Mouse (Mus musculus) MEL (cell line): ENCODE data around the gene Tbxa2r. TPM values are rescaled to one million over a fixed set of nuclear protein-coding genes. Genes with fewer than 3 reads are reported as not detected.

Source experiments
- DNase-seq: peaks from one replicate; pipeline ENCODE4 v3.0.0; 2011; ENCODE audit warnings: low read depth, low spot score
- H3K27ac ChIP-seq: 2 replicates; pipeline ENCODE4 v1.5.1; 2012; ENCODE audit warnings: low read depth, mild to moderate bottlenecking, control low read depth, low read length, moderate library complexity; ENCODE audit not compliant: control insufficient read depth
- H3K27me3 ChIP-seq, 2 experiments: fragments of 150-350 bp in 1 of 2; sonication (generic) in 1 of 2; 2 replicates each; pipeline ENCODE4 v1.6.1; 2012; ENCODE audit warnings: low read length in 2 of 2, mild to moderate bottlenecking in 2 of 2, improper control_type of control experiment in 1 of 2, moderate library complexity in 1 of 2; ENCODE audit not compliant: insufficient read depth in 2 of 2, control insufficient read depth in 1 of 2
- H3K36me3 ChIP-seq, 2 experiments: 2 replicates each; pipeline ENCODE4 v1.6.1; 2012 to 2014; ENCODE audit warnings: low read length in 2 of 2, improper control_type of control experiment in 1 of 2, inconsistent platforms in 1 of 2, mild to moderate bottlenecking in 1 of 2; ENCODE audit not compliant: insufficient read depth in 2 of 2, control insufficient read depth in 1 of 2
- H3K4me1 ChIP-seq, 2 experiments: fragments of 150-350 bp in 1 of 2; sonication (generic) in 1 of 2; 2 replicates each; pipeline ENCODE4 v1.6.1; 2012; ENCODE audit warnings: low read length in 2 of 2, improper control_type of control experiment in 1 of 2, mild to moderate bottlenecking in 1 of 2; ENCODE audit not compliant: insufficient read depth in 2 of 2, control insufficient read depth in 1 of 2
- H3K4me3 ChIP-seq, 2 experiments: fragments of 150-350 bp in 1 of 2; sonication (generic) in 1 of 2; 2 replicates each; pipeline ENCODE4 v1.5.1; 2012; ENCODE audit warnings: low read depth in 2 of 2, low read length in 2 of 2, mild to moderate bottlenecking in 2 of 2, moderate library complexity in 2 of 2, control low read depth in 1 of 2, improper control_type of control experiment in 1 of 2; ENCODE audit not compliant: control insufficient read depth in 1 of 2, insufficient read depth in 1 of 2
- H3K79me2 ChIP-seq: 2 replicates; pipeline ENCODE4 v1.6.1; 2012; ENCODE audit warnings: mild to moderate bottlenecking, low read length, moderate library complexity; ENCODE audit not compliant: control insufficient read depth, poor library complexity, insufficient read depth
- H3K9ac ChIP-seq: 2 replicates; pipeline ENCODE4 v1.6.1; 2012; ENCODE audit warnings: low read depth, mild to moderate bottlenecking, control low read depth, low read length, moderate library complexity; ENCODE audit not compliant: control insufficient read depth, poor library complexity, severe bottlenecking
- H3K9me3 ChIP-seq: fragments of 150-350 bp; sonication (generic); replicated peaks from 2 replicates; pipeline ENCODE4 v1.6.1; 2012; ENCODE audit warnings: mild to moderate bottlenecking, low read length, improper control_type of control experiment, moderate library complexity; ENCODE audit not compliant: insufficient read depth
- CHD1 ChIP-seq: IDR thresholded peaks from 2 replicates; pipeline ENCODE4 v1.6.1; 2012; ENCODE audit warnings: low read depth, mild to moderate bottlenecking, inconsistent platforms, low read length, improper control_type of control experiment
- E2F4 ChIP-seq: IDR thresholded peaks from 2 replicates; pipeline ENCODE4 v1.6.1; 2011; ENCODE audit warnings: low read depth, low read length, improper control_type of control experiment, borderline replicate concordance
- ELF1 ChIP-seq: IDR thresholded peaks from 2 replicates; pipeline ENCODE4 v1.6.1; 2014; ENCODE audit warnings: low read depth, mild to moderate bottlenecking, inconsistent platforms, low read length, improper control_type of control experiment, moderate library complexity
- ETS1 ChIP-seq: IDR thresholded peaks from 2 replicates; pipeline ENCODE4 v1.6.1; 2012; ENCODE audit warnings: low read depth, mild to moderate bottlenecking, inconsistent platforms, low read length, improper control_type of control experiment, moderate library complexity
- GABPA ChIP-seq: IDR thresholded peaks from 2 replicates; pipeline ENCODE4 v1.6.1; 2012; ENCODE audit warnings: low read depth, mild to moderate bottlenecking, inconsistent platforms, low read length, improper control_type of control experiment, moderate library complexity
- MAFK ChIP-seq: IDR thresholded peaks from 2 replicates; pipeline ENCODE4 v1.6.1; 2011; ENCODE audit warnings: low read depth, mild to moderate bottlenecking, low read length, improper control_type of control experiment, borderline replicate concordance
- MEF2A ChIP-seq: IDR thresholded peaks from 2 replicates; pipeline ENCODE4 v1.6.1; 2014; ENCODE audit warnings: low read depth, mild to moderate bottlenecking, inconsistent platforms, low read length, improper control_type of control experiment; ENCODE audit not compliant: poor library complexity, insufficient replicate concordance, severe bottlenecking; ENCODE audit errors: extremely low read depth
- MXI1 ChIP-seq: IDR thresholded peaks from 2 replicates; pipeline ENCODE4 v1.6.1; 2011; ENCODE audit warnings: mild to moderate bottlenecking, low read depth, low read length, improper control_type of control experiment
- MYB ChIP-seq: IDR thresholded peaks from 2 replicates; pipeline ENCODE4 v1.6.1; 2011; ENCODE audit warnings: mild to moderate bottlenecking, low read depth, low read length, improper control_type of control experiment
- MYC ChIP-seq: IDR thresholded peaks from 2 replicates; pipeline ENCODE4 v1.6.1; 2011; ENCODE audit warnings: low read depth, mild to moderate bottlenecking, low read length, improper control_type of control experiment, moderate library complexity
- NELFE ChIP-seq: IDR thresholded peaks from 2 replicates; pipeline ENCODE4 v1.6.1; 2011; ENCODE audit warnings: low read depth, low read length, improper control_type of control experiment
- POLR2AphosphoS2 ChIP-seq: IDR thresholded peaks from 2 replicates; pipeline ENCODE4 v1.6.1; 2011; ENCODE audit warnings: low read length, improper control_type of control experiment
- SIN3A ChIP-seq: IDR thresholded peaks from 2 replicates; pipeline ENCODE4 v1.6.1; 2012; ENCODE audit warnings: low read length, improper control_type of control experiment, inconsistent platforms
- SMC3 ChIP-seq: IDR thresholded peaks from 2 replicates; pipeline ENCODE4 v1.6.1; 2011; ENCODE audit warnings: low read depth, low read length, improper control_type of control experiment
- TAL1 ChIP-seq: IDR thresholded peaks from 2 replicates; pipeline ENCODE4 v1.6.1; 2012; ENCODE audit warnings: mild to moderate bottlenecking, inconsistent platforms, low read length, moderate library complexity, mixed read lengths
- UBTF ChIP-seq: IDR thresholded peaks from 2 replicates; pipeline ENCODE4 v1.6.1; 2012; ENCODE audit warnings: low read depth, mild to moderate bottlenecking, inconsistent platforms, low read length, improper control_type of control experiment, moderate library complexity, borderline replicate concordance; ENCODE audit not compliant: insufficient read depth
- USF2 ChIP-seq, 2 experiments: IDR thresholded peaks; 2 replicates each; pipeline ENCODE4 v1.6.1; 2011 to 2012; ENCODE audit warnings: improper control_type of control experiment in 2 of 2, low read length in 2 of 2, borderline replicate concordance in 1 of 2, inconsistent platforms in 1 of 2, low read depth in 1 of 2, mild to moderate bottlenecking in 1 of 2; ENCODE audit not compliant: insufficient read depth in 1 of 2
- polyA plus RNA-seq, 2 experiments: library from polyadenylated mRNA; stranded (reverse) in 1 of 2; unstranded in 1 of 2; fragments of >175 nt in 1 of 2; fragments of >200 nt in 1 of 2; gene quantifications; 2 replicates each; pipeline versions ENCODE4 v1.2.1 to v1.2.4; 2012; ENCODE audit warnings: low replicate concordance in 2 of 2, low read depth in 1 of 2; ENCODE audit not compliant: insufficient read length in 2 of 2, insufficient read depth in 1 of 2, missing spikeins in 1 of 2
- total RNA-seq: library from RNA; depleted of rRNA; stranded (reverse); fragments of 300-350 nt; gene quantifications from 2 replicates; pipeline ENCODE4 v1.2.3, GENCODE M21; 2012

The Tbxa2r gene
- total and polyA plus RNA-seq, 3 experiments = 0.31 TPM; not detected in 2

- Histone ChIP-seq H3K79me2 (no peaks in the 10 kb centered on the region), H3K9ac (no peak overlapping the region), H3K9me3 (no peaks in the 10 kb centered on the region), H3K4me1 (no peaks in the 10 kb centered on the region), H3K4me3 (no peak overlapping the region), H3K36me3 (no peaks in the 10 kb centered on the region), H3K27me3 (no peaks in the 10 kb centered on the region), H3K27ac (no peak overlapping the region)
- DNase-seq = no peak
- TF ChIP-seq NELFE (no peak), UBTF (no peak), E2F4 (no peak), SIN3A (no peak)
These were observed 1.5 kb downstream of the Tbxa2r start for GRCm38 (mm10) chr10:81330007-81330406.

DNA sequence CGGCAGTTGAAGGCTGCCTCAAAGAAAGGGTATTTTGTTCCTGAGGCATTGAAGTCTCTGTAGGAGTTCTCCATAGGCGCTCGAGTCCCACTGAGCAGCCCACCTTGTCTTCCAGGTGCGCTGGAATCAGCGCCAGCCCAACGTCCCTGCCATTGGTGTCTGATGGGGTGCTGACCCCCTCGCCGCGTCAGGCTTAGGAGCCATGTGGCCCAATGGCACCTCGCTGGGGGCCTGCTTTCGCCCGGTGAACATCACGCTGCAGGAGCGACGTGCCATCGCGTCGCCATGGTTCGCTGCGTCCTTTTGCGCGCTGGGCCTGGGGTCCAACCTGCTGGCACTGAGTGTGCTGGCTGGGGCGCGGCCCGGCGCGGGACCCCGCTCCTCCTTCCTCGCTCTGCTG lies 3.7 kb downstream of the Tbxa2r start:
- Histone ChIP-seq H3K4me1 (no peaks in the 10 kb centered on the region), H3K27me3 (no peaks in the 10 kb centered on the region)

GRCm38 (mm10) chr10:81334324-81334723 lies 5.8 kb downstream of the Tbxa2r start:
- Histone ChIP-seq H3K9me3 (no peaks in the 10 kb centered on the region), H3K27ac (no peak overlapping the region), H3K27me3 (no peaks in the 10 kb centered on the region; a peak in 1 of 4 replicates), H3K79me2 (no peaks in the 10 kb centered on the region), H3K36me3 (no peaks in the 10 kb centered on the region), H3K4me3 (no peak overlapping the region), H3K9ac (no peak overlapping the region), H3K4me1 (no peaks in the 10 kb centered on the region)
- no peak for DNase-seq
- TF ChIP-seq MAFK = no peak
- TF ChIP-seq MEF2A = no peak
- no peak for TF ChIP-seq ELF1
- TF ChIP-seq POLR2AphosphoS2 = no peak
- no peak for TF ChIP-seq MYB
- TF ChIP-seq GABPA = no peak
- TF ChIP-seq SIN3A = no peak
- no peak for TF ChIP-seq MYC
- no peak for TF ChIP-seq MXI1
- TF ChIP-seq ETS1 = no peak
- no peak for TF ChIP-seq SMC3
- no peak for TF ChIP-seq TAL1

More for the DNA sequence above, 3.7 kb downstream of the Tbxa2r start:
- H3K79me2 ChIP-seq = no peaks in the 10 kb centered on the region
- no peak overlapping the region for H3K4me3 ChIP-seq
- no peak overlapping the region for H3K27ac ChIP-seq
- H3K9me3 ChIP-seq = no peaks in the 10 kb centered on the region
- H3K36me3 ChIP-seq = no peaks in the 10 kb centered on the region
- no peak for DNase-seq
- TF ChIP-seq MXI1 (no peak), UBTF (no peak), CHD1 (no peak), NELFE (no peak), USF2 (IDR thresholded peaks at IDR 0.05; ENCODE audit: borderline replicate concordance in 1 of 2, insufficient read depth in 1 of 2, low read depth in 1 of 2, low read length in 2 of 2) (no peak)
- TF ChIP-seq, all 39 proteins: peak for 0
- H3K9ac ChIP-seq = no peak overlapping the region
